Mouse (Mus musculus) spleen, postnatal 4 days (tissue): ENCODE data around the gene Orm2.

Source experiments
- DNase-seq, 2 experiments: peaks; one replicate each; pipeline ENCODE4 v3.0.0; 2022; ENCODE audit warnings: low spot score in 2 of 2

Orm2 gene

DNA sequence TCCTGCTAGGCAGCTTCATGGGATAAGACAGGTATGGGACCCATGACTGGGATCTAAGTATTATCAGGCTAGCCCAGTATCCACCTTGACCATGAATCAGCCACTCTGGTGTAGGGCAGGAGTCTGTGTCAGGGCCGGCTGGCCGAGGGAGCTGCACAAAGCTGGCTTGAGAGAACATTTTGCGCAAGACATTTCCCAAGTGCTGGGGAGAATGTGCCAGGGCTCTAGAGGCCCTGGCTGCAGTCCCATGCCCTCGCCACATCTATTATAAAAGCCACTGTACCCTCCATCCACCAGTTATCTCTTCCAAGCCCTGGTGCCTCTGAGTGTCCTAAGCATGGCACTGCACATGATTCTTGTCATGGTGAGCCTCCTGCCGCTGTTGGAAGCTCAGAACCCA lies at the start of gene Orm2:
Gene Orm2 (plus strand): TSS at position 300 of the 400 bp plus-strand sequence.
- no peak for DNase-seq

GRCm38 (mm10) chr4:63314063-63314462 lies 48.2 kb upstream of the Orm2 start:
- no peak for DNase-seq

DNA sequence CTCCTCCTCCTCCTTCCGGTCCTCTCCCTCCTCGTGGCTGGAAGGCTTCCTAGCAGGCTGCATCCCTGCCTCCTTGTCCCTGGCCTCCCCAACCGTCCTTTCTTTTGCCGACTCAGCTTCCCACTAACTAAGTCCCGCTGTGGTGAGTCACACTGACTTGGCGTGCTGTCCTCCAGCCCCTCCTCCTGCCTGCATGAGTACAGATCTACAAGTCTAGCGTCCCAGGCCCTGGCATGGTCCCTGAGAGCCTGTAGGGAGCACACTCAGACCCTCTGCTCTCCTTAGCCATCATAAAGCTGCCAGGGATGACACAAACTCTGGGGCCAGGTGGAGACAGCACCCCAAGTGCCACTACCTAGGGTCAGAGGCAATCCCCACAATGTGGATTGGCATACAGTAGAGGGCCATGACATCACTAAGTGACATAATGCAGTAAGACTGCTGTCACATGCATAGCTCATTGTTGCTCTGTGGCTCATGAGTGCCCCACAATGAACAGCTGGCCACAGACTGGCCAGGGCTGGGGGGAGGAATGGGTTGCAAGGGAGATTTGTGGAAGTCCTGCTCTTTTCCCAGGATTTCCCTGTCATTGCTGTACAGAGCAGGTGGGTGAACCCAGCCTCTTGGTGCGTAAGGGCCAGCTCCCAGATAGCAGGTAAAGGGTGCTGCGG lies 46.0 kb upstream of the Orm2 start:
- DNase-seq, result no peak

- DNase-seq, result peak in 1 of 2 experiments; percentile 46
Measured at GRCm38 (mm10) chr4:63319566-63319965, 42.7 kb upstream of the Orm2 start.

GRCm38 (mm10) chr4:63323275-63323815 lies 38.9 kb upstream of the Orm2 start:
- DNase-seq, result no peak

GRCm38 (mm10) chr4:63333403-63333802 lies 28.8 kb upstream of the Orm2 start:
- DNase-seq, result no peak

GRCm38 (mm10) chr4:63338414-63339076 lies 23.7 kb upstream of the Orm2 start:
- DNase-seq, result no peak

DNA sequence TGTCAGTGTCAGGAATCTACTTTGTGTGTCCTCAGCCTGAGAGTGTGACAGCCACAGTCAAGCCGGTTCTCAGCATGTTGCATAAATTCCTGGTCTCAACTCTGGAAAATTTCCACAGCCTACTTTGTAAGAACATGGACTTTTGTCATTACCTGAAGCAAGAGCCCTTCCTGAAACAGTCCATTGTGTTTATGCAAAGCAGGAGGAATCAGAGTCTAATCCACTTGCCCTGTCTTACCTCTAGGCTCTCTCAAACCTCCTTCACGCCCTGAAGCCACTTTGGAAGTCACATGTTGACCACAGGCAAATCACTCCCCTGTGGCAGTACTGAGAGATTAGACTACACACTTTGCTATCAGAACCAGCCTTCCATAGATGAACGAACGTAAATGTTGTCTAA lies 19.8 kb upstream of the Orm2 start:
- DNase-seq, result no peak

DNA sequence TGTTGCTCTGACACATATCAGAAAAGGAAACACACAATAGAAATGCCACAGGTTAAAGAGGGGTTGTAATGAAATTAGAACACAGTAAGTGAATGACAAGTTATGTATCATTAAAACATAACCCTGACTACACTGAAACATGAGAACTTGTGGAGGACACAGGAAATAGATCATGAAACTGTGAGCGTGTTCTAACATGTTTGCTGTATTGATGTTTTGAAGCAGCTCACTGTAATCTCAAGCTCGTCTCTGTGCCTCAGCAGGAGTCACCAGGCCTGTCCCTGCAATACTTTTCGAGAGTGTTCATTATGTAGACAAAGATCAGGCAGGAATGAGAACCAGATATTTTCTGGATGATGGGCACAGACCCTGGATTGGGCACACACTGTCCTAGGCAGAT lies 18.6 kb upstream of the Orm2 start:
- DNase-seq, result no peak

- DNase-seq, result no peak
Measured at GRCm38 (mm10) chr4:63344295-63344694, 18.0 kb upstream of the Orm2 start, which contains the start of gene Orm1. Gene Orm1, plus strand, starts transcription at chr4:63344560.

GRCm38 (mm10) chr4:63345261-63345660 lies 17.0 kb upstream of the Orm2 start:
- no peak for DNase-seq

GRCm38 (mm10) chr4:63346659-63347058 lies 15.6 kb upstream of the Orm2 start:
- DNase-seq, result no peak

DNA sequence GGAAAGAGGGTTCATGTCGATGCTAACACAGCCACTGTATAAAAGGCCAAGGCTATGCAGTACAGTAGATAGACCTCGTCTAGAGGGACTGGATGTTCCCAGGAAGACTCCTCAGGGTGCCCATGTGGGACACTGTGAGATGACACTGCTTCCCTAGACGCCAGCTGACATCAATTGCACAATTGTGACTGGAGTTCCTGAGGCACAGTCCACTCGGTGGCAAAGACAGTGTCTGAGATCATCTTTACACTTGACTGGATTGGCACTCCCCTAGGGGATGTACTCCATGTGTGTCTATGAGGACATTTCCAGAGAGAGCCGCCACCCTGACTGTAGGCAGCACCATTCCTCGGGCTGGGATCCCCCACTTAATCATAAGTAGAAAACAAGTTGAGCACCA lies 13.7 kb upstream of the Orm2 start:
- no peak for DNase-seq

GRCm38 (mm10) chr4:63355877-63356665 lies 6.2 kb upstream of the Orm2 start, which contains the start of gene Orm3:
Gene Orm3, plus strand, starts transcription at chr4:63356162.
- no peak for DNase-seq

- no peak for DNase-seq
Measured at GRCm38 (mm10) chr4:63356981-63357570, 5.2 kb upstream of the Orm2 start.

DNA sequence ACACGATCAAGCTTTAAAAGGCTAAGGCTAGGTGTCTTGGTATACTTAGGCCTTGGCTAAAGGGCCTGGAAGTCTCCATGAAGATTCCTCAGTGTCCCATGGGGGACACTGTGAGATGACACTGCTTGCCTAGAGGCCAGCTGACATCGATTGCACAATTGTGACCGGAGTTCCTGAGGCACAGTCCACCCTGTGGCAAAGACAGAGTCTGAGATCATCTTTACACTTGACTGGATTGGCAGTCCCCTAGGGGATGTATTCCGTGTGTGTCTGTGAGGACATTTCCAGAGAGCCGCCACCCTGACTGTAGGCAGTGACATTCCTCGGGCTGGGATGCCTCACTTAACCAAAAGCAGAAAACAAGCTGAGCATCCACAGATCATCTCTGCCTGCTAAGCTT lies 2.4 kb upstream of the Orm2 start:
- DNase-seq, result no peak

DNA sequence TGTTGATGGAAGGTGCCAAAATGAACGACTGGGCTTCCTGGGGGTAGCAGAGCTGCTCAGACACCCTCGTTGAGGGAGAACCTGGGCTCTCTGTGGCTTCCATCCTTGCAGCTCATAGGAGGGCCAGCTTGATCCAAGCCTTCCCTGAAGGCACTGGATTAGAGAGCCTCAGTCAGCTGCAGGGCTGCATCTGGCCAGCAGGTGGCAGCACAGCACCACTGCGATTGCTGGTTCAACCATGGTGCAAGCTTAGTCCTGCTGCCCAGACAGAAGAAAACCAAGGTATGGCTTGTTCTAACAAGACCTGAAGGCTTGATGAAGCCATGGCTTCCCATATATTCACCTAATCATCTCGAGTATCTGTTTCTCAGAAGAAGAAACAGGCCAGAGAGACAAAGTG lies 6.3 kb downstream of the Orm2 start:
- peak; percentile 87 to 97 for DNase-seq

- no peak for DNase-seq
Measured at GRCm38 (mm10) chr4:63370897-63371296, 8.6 kb downstream of the Orm2 start.

- peak; percentile 74 to 88 for DNase-seq
Measured at GRCm38 (mm10) chr4:63371890-63372289, 9.6 kb downstream of the Orm2 start.

- DNase-seq, result peak; percentile 45 to 76
Measured at GRCm38 (mm10) chr4:63373404-63373803, 11.2 kb downstream of the Orm2 start.

DNA sequence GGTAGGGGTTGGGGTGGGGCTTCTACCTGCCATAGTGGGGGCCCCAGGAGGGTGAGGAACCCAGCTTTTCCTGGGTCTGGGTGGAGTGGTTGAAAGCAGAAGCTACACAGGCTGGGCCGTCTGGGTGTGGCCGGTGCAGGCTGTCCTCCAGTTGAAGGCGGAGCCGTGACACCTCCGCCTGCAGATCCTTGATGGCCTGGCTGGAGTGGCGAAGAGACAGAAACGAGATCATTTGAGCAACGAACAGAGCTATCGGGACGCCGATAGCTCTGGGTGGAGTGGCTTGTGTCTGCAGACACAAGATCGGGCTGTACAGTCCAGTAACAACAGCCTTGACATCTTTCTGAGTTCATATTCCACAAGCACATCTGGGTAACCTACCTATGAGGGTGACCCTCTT lies 12.1 kb downstream of the Orm2 start:
- DNase-seq, result peak; percentile 81 to 85

DNA sequence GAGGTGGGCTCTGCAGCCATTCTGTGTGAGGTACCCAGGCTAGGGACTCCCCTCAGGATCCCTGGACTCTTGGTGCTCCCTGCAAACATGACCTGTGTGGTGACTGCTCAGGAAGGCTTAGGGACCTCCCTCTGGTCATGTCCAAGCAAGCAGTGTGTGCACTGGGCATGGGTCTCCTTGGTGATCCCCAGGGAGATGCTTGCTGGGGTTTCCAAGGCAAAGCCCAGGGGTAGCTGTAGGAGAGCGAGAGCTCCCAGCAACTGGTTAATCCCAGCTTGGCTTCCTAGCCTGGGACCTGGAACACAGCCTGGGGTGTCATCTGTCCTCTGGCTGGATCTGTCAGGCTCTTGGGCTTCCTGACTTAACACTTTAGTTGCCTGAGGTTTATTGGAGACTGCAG lies 13.1 kb downstream of the Orm2 start:
- no peak for DNase-seq
